Mouse (Mus musculus): Measurements from ENCODE around the gene Gpr37. TPM values are rescaled to one million over a fixed set of nuclear protein-coding genes. Genes with fewer than 3 reads are reported as not detected.

The Gpr37 gene
- 0.07 and 0.10 TPM in 2 replicates for polyA plus RNA-seq (2012; rRNA removed)

DNA sequence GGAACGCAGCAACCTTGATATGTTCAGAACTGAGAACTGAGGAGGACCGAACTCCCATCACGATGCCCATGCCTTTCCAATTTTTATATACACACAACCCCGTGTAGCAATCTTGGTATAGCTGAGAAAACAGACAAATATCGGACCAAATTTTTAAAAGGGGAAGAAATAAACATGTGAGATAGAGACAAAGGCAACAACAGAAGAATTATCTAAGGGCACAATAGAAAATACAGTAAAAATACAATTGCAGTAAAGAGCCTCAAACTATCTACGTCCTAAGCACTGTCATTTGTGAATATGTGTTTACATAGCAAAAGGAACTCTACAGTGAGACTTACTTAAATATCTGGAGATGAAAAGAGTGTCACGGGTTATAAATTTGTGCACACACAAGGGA is at the start of gene Gpr37:
TSS of gene Gpr37 (minus strand) at position 101 of the 400 bp plus-strand sequence.

Other genes starting within 250 kb of the Gpr37 start
- 9.1 and 9.3 TPM in 2 replicates for gene Pot1a, start 118.5 kb upstream of the Gpr37 start, polyA plus RNA-seq (2012; rRNA removed)